Mouse (Mus musculus) midbrain, embryonic 11.5 days (tissue): ENCODE data around the gene Ccl22. TPM values are rescaled to one million over a fixed set of nuclear protein-coding genes. Genes with fewer than 3 reads are reported as not detected.

Experiments
- ATAC-seq: fragments of 200-750 bp; cut with Nextera tagmentation; 2 replicates; pipeline ENCODE4 v1.8.0; 2017; ENCODE audit warnings: moderate TSS enrichment, moderate library complexity; ENCODE audit not compliant: low FRiP score
- DNase-seq: peaks from one replicate; pipeline ENCODE4 v3.0.0; 2015; ENCODE audit warnings: low spot score; ENCODE audit errors: missing footprints
- H3K27ac ChIP-seq: fragments of 300-500 bp; sonication (generic); 2 replicates; pipeline ENCODE4 v1.5.1; 2014; ENCODE audit warnings: low read depth, low read length
- H3K27me3 ChIP-seq: fragments of 300-500 bp; sonication (generic); 2 replicates; pipeline ENCODE4 v1.6.1; 2014; ENCODE audit warnings: mild to moderate bottlenecking, low read length, moderate library complexity, mixed read lengths; ENCODE audit not compliant: control insufficient read depth, insufficient read depth
- H3K36me3 ChIP-seq: fragments of 300-500 bp; sonication (generic); 2 replicates; pipeline ENCODE4 v1.6.1; 2014; ENCODE audit warnings: mild to moderate bottlenecking, low read length, moderate library complexity, mixed read lengths; ENCODE audit not compliant: control insufficient read depth, insufficient read depth
- H3K4me1 ChIP-seq: fragments of 300-500 bp; sonication (generic); 2 replicates; pipeline ENCODE4 v1.6.1; 2014; ENCODE audit warnings: low read length; ENCODE audit not compliant: control insufficient read depth, insufficient read depth
- H3K4me2 ChIP-seq: fragments of 300-500 bp; sonication (generic); 2 replicates; pipeline ENCODE4 v1.6.1; 2014; ENCODE audit warnings: mild to moderate bottlenecking, moderate library complexity
- H3K4me3 ChIP-seq: fragments of 300-500 bp; sonication (generic); 2 replicates; pipeline ENCODE4 v1.5.1; 2014; ENCODE audit warnings: low read depth, low read length
- H3K9ac ChIP-seq: fragments of 300-500 bp; sonication (generic); 2 replicates; pipeline ENCODE4 v1.6.1; 2014; ENCODE audit warnings: low read length
- H3K9me3 ChIP-seq: fragments of 300-500 bp; sonication (generic); 2 replicates; pipeline ENCODE4 v1.6.1; 2016; ENCODE audit warnings: low read length; ENCODE audit not compliant: control insufficient read depth
- WGBS: fragments of 180-500 bp; shearing (Covaris S2); extraction: QIAGEN DNeasy Blood & Tissue Kit; methylation state at CpG from one replicate; pipeline ENCODE4 v1.1.7; 2014; 5-methylcytosine and 5-hydroxymethylcytosine counted together
- polyA plus RNA-seq: library from polyadenylated mRNA; unstranded; fragments of >200 nt; fragmentation: Nextera tagmentation; extraction: Ambion mirVana; gene quantifications from 2 replicates; pipeline ENCODE4 v1.2.1, GENCODE M21; 2014

The Ccl22 gene
- polyA plus RNA-seq, 1 experiment from 2014 or later: not detected

DNA sequence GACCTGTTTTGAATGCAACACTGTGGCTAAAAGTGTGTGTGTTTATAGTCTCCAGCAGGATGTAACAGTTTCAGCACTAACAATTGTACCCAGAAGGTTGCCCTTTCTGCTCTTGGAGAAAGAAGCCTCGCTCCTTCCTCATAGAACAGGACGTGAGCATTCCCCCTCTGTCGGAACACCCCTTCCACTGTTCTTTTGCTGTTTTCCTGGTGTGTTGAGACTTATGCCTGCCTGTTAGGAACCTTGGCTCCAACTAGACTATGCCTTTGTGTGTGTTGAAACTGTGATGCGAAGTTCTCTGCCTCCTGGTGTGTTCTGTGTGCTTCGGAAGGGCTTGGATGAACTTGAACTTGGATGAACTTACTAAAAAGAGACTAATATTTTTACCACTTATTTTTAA is 19.4 kb upstream of the Ccl22 start:
- Histone ChIP-seq H3K36me3 (no peaks in the 10 kb centered on the region), H3K9ac (no peak overlapping the region), H3K4me1 (no peaks in the 10 kb centered on the region), H3K27ac (no peak overlapping the region), H3K27me3 (no peaks in the 10 kb centered on the region), H3K4me2 (no peak overlapping the region), H3K4me3 (no peak overlapping the region), H3K9me3 (no peaks in the 10 kb centered on the region)
- ATAC-seq (no peak), DNase-seq (no peak)
- 89% methylated on average over 5 of the region's 5 CpGs for WGBS

DNA sequence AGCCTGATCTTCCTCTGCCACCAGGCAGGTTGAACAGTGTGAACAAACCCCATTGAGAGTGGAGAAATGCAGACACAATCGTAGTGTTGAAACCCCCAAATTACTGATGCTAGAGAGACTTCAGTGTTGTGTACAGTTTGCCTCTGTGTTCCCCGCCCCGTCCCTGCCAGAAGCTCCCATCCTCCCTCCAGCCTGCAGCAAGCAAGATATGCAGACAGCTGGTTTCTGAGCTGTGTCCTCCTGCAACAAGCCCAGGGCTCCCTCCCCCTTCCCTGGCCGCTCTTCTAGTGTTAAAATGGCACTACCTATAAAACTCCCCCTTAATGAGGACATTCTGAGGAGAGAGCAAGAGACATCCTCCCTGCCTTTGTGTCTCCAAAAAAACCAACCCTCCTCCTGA is 16.1 kb upstream of the Ccl22 start:
- H3K4me3 ChIP-seq: no peak overlapping the region
- DNase-seq: no peak
- WGBS: 70% methylated on average over 4 of the region's 4 CpGs
- no peaks in the 10 kb centered on the region for H3K9me3 ChIP-seq
- H3K36me3 ChIP-seq: no peaks in the 10 kb centered on the region
- H3K27ac ChIP-seq: no peak overlapping the region
- no peak overlapping the region for H3K9ac ChIP-seq
- ATAC-seq: no peak
- no peaks in the 10 kb centered on the region for H3K4me1 ChIP-seq
- H3K4me2 ChIP-seq: no peak overlapping the region
- H3K27me3 ChIP-seq: no peaks in the 10 kb centered on the region

DNA sequence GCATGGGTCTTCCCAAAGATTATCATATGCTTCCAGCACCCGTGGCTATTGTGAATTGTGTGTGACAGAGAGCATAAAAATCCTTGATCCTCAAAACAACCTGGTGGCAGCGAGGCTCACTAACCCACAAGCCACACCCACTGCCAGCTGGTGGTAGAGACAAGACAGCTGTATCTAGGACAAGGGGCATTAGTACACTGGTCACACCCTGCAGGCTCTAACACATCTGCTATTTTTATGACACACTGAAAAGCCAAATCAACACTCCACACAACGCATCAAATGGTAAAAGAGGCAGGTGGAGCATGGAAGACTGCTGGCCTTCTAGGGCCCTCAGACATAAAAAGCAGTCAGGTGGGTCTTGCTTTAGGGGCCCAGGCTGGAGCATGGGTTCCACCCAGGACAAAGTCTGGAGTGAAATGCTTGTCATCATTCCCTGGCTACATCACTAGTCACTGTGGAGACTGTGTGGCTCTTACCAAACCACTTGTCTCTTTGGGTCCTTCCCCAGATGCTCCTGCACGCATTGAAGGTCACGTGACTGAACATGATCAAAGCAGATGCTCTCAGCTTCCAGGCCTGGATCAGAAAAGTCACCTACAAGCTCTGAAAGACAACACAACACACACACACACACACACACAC is 11.4 kb upstream of the Ccl22 start:
- WGBS: 69% methylated on average over 5 of the region's 5 CpGs
- Histone ChIP-seq H3K9me3 (no peaks in the 10 kb centered on the region), H3K4me3 (no peak overlapping the region), H3K27me3 (no peaks in the 10 kb centered on the region), H3K9ac (no peak overlapping the region), H3K4me2 (no peak overlapping the region), H3K4me1 (no peaks in the 10 kb centered on the region), H3K27ac (no peak overlapping the region), H3K36me3 (no peaks in the 10 kb centered on the region)
- DNase-seq (no peak), ATAC-seq (no peak)

- Histone ChIP-seq H3K4me2 (no peak overlapping the region), H3K9me3 (no peaks in the 10 kb centered on the region), H3K27me3 (no peaks in the 10 kb centered on the region), H3K9ac (no peak overlapping the region), H3K36me3 (no peaks in the 10 kb centered on the region), H3K4me1 (no peaks in the 10 kb centered on the region), H3K4me3 (no peak overlapping the region), H3K27ac (no peak overlapping the region)
- no peak for ATAC-seq
- no peak for DNase-seq
- WGBS: 80% methylated on average over 7 of the region's 7 CpGs
Observed at GRCm38 (mm10) chr8:94734735-94735350, 10.5 kb upstream of the Ccl22 start.

DNA sequence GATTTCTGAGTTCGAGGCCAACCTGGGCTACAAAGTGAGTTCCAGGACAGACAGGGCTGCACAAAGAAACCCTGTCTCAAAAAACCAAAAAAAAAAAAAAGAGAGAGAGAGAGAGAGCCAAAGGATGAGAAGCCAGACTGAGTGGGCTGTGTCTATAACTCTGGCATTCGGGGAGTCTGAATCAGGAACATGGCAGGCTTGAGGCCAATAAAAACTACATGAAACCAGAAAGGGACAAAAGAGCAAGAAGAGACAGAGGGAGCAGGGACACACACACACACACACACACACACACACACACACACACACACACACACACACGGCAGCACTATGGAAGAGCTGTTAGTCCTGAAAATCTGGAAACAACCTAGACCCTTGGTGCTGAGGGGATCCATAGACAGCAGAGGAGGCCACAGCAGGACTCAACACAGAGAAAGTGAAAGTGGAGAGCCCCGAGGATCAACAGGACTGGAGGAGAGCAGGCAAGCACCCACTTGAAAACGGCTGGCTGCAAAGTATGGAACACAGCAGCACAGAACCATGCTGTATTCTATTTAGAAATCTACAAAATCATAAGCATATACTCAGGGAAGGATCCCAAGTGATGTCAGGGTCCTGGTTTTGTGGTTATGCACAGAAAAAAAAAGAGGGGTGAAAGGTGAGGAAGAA is 9.8 kb upstream of the Ccl22 start:
- Histone ChIP-seq H3K4me3 (no peak overlapping the region), H3K27me3 (no peaks in the 10 kb centered on the region), H3K9ac (no peak overlapping the region), H3K9me3 (no peaks in the 10 kb centered on the region), H3K27ac (no peak overlapping the region), H3K4me2 (no peak overlapping the region), H3K4me1 (no peaks in the 10 kb centered on the region), H3K36me3 (no peaks in the 10 kb centered on the region)
- WGBS: 79% methylated on average over 5 of the region's 5 CpGs
- ATAC-seq (no peak), DNase-seq (no peak)

GRCm38 (mm10) chr8:94739829-94740228 is 5.6 kb upstream of the Ccl22 start:
- DNase-seq (peak; percentile 56), ATAC-seq (no peak)
- no peak overlapping the region for H3K4me2 ChIP-seq
- H3K27ac ChIP-seq: no peak overlapping the region
- no peak overlapping the region for H3K4me3 ChIP-seq
- 93% methylated on average over 6 of the region's 6 CpGs for WGBS
- no peaks in the 10 kb centered on the region for H3K9me3 ChIP-seq
- no peaks in the 10 kb centered on the region for H3K4me1 ChIP-seq
- no peak overlapping the region for H3K9ac ChIP-seq
- no peaks in the 10 kb centered on the region for H3K36me3 ChIP-seq
- no peaks in the 10 kb centered on the region for H3K27me3 ChIP-seq

- no peaks in the 10 kb centered on the region for H3K27me3 ChIP-seq
Observed at GRCm38 (mm10) chr8:94740591-94740990, 4.8 kb upstream of the Ccl22 start.

DNA sequence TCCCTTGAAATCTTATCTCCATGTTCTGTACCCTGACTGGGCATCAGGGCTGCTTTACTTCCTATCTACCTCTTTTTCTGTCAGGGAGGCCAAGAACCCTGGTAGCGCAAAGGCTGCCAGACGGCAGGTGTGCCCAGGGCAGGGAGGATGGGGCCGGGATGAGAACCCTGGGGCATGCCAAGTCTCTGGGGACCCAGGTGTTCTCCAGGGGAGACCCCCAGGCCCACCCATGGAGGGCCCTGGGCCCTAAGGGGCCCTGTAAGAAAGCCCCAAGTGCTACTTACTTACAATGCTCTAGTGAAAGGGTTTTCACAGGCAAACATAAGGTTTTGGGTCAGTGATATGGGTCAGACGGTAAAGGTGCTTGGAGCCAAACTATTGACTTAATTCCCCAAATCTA is 3.7 kb upstream of the Ccl22 start:
- ATAC-seq (no peak), DNase-seq (no peak)
- no peak overlapping the region for H3K9ac ChIP-seq
- H3K9me3 ChIP-seq: no peaks in the 10 kb centered on the region
- H3K27me3 ChIP-seq: no peaks in the 10 kb centered on the region
- no peak overlapping the region for H3K4me2 ChIP-seq
- WGBS: 92% methylated on average over 4 of the region's 4 CpGs
- H3K27ac ChIP-seq: no peak overlapping the region
- no peak overlapping the region for H3K4me3 ChIP-seq
- no peaks in the 10 kb centered on the region for H3K4me1 ChIP-seq
- no peaks in the 10 kb centered on the region for H3K36me3 ChIP-seq

More at GRCm38 (mm10) chr8:94740591-94740990, 4.8 kb upstream of the Ccl22 start:
- H3K4me2 ChIP-seq: no peak overlapping the region
- H3K36me3 ChIP-seq: no peaks in the 10 kb centered on the region
- DNase-seq (no peak), ATAC-seq (no peak)
- H3K4me3 ChIP-seq: no peak overlapping the region
- H3K4me1 ChIP-seq: no peaks in the 10 kb centered on the region
- no peak overlapping the region for H3K9ac ChIP-seq
- 89% methylated on average over 3 of the region's 3 CpGs for WGBS
- H3K27ac ChIP-seq: no peak overlapping the region
- H3K9me3 ChIP-seq: no peaks in the 10 kb centered on the region

DNA sequence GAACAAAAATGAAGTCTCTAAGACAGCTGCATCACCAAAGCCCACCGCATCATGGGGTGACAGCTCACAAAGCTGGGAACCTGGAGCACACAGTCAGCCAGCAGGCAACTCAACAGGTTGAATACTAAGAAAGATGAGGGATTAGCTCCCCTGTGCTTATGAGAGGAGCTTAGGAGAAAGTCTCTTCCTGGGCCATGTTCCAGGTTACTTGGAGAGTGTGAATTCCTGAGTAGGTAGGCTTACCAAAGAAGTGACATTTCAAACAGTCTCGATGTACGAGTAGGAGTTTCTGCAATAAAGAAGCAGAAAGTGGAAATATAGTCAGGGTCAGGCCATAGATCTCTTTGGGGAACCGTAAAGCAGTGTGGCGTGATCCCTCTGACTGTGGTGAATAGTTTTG is 906 bp upstream of the Ccl22 start:
- WGBS: 90% methylated on average over 5 of the region's 5 CpGs
- no peak overlapping the region for H3K9ac ChIP-seq

More for the DNA sequence above, 906 bp upstream of the Ccl22 start:
- Histone ChIP-seq H3K9me3 (no peaks in the 10 kb centered on the region), H3K27me3 (no peaks in the 10 kb centered on the region), H3K4me2 (no peak overlapping the region), H3K27ac (no peak overlapping the region), H3K36me3 (no peaks in the 10 kb centered on the region), H3K4me3 (no peak overlapping the region), H3K4me1 (no peaks in the 10 kb centered on the region)
- DNase-seq (peak; percentile 1), ATAC-seq (no peak)
